Mouse (Mus musculus) olfactory bulb, adult 2 months (tissue): ENCODE results near the gene Metrn.

Experiments used
- CTCF ChIP-seq: fragments of 200-500 bp; IDR thresholded peaks from 2 replicates; pipeline ENCODE4 v1.5.1; 2012; ENCODE audit warnings: low read depth, mild to moderate bottlenecking, low read length, moderate library complexity; ENCODE audit not compliant: insufficient read depth
- POLR2A ChIP-seq: fragments of 200-500 bp; IDR thresholded peaks from 2 replicates; pipeline ENCODE4 v1.6.1; 2012; ENCODE audit warnings: mild to moderate bottlenecking, low read depth, low read length, moderate library complexity; ENCODE audit not compliant: insufficient read depth

DNA sequence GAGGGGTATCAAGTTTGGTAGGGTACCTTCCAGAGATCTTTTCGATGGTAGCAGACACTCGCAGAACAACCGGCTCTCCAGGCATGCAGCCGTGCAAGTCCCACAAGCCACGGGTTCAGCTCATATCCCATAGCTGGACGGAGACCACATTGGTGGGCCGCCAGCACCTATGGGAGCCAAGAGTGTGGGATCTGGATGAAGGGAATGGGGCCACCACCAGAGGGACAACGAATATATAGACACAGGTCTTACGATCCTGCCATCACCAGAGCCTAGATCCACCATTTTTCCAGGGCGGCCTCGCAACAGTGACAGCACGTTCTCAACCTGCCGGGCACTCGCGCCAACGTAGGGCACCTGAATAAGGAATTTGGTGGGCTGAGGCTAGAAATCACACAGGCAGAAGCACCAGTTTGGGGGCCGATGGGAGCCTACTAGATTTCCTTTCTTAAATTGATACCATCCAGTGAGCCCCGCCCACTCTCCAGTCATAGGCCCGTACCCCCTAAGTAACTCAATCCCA is 5.6 kb downstream of the Metrn start:
- no peak for TF ChIP-seq CTCF
- no peak for TF ChIP-seq POLR2A
